Mouse (Mus musculus) left cerebral cortex, postnatal 4 days (tissue): ENCODE measurements at regions not wholly inside any gene's neighbourhood (a gene's known extent, or its start where the extent isn't known, plus 50 kb on each side); places are given as distances from the start of the nearest gene placed in this dataset.

Source experiments
- DNase-seq: peaks from one replicate; pipeline ENCODE4 v3.0.0-alpha.2; 2022
- intact Hi-C: fragments of 180-260 bp; cut with DNase I; formaldehyde crosslinking; loops from one replicate; pipeline ENCODE4 v1.15.1; 2025

DNA sequence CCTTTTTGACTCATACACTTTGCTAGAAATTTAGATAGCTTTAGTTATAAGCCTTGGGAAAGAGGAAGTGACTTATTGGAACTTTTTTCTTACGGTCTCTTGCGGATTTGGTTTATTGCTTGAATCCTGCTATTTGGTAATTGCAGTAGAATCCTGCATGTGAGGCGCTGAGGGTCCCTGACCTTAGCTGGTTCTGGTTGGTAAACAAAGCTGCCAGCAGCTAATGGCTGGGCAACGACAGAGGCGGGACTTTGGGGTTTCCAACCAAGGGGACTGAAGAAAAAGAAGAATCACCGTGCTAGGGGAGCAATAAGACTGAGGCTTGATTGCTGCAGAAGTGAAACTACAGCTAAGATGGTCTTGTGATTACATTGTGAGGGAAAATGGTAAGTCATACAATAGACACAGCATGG, 230.2 kb upstream of the Nrip1 start:
- no peak for DNase-seq
- intact Hi-C loops: no loop called here

DNA sequence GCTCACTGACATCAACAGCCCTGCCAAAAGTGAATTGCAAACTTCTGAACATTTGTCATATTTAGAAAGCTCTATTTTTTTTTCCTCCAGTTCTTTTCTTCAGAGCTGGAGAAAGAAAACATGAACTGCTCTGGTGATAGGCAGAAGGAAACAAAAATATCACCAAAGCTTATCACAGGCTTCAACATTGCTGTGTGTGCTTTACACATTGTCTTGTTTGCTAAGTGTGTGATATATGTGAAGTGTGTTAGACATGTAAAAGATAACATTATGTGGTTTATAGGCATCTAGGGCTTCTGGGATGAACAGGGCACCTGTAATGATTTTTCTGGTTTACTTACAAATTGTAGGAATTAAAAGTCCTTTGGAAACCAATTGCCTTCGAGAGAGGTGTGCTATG, 229.8 kb upstream of the Nrip1 start:
- intact Hi-C loops: no loop called here
- DNase-seq: no peak

DNA sequence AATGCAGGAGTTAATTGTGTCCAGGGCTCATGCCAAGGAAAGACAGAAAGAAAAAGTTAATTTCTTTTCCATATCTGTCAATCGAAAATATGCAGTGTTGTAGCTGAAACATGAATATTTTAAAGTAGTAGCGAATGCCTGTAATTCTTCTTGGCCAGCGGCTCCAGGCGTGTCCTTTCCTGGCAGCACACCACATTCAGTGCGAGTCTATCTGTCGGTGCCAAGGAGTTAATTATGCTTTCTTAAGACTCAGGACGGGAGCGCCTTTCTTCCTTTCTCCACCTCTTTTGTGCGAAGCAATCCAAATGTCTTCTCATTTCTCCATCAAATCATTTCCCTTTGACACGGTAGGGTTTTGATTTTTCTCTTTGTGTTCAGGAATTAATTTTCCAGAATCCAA, 226.5 kb upstream of the Nrip1 start:
- peak; percentile 26 for DNase-seq
- intact Hi-C loops: no loop called here

DNA sequence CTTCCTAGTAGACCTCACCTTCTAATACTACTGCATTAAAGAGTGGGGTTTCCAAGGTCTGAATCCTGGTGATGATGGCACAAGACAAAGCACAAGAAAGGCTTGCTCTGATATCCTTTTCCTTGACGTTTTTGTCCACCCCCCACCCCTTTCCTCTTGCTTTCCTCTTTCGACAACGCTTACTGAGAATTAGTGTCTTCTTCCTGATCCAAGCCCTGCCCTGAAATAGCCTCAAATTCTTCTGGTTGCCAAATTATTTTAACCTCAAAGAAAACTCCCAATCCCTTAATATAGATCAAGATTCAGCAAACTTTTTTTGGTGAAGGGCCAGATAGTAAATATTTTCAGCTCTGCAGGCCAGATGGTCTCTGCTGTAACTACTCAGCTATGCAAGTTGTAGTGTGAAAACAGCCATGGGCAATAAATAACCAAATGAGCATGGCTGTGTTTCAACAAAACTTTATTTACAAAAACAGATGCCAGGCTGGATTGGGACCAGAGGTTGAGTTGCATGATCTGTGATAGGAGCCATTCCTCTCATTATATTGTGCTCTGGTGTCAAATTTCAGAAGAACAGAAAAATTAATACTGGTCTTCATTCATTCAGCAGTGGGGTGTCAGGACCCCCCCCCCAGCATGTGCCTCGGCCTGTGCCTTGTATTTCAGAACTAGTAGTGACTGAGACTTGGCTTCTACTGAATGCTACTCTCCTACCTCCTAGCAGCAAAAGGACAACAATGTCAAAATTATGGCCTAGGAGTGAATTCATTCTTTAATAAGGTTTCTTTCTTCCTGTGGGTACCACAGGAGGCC, 218.5 kb upstream of the Nrip1 start:
- DNase-seq: no peak
- intact Hi-C loops: no loop called here

DNA sequence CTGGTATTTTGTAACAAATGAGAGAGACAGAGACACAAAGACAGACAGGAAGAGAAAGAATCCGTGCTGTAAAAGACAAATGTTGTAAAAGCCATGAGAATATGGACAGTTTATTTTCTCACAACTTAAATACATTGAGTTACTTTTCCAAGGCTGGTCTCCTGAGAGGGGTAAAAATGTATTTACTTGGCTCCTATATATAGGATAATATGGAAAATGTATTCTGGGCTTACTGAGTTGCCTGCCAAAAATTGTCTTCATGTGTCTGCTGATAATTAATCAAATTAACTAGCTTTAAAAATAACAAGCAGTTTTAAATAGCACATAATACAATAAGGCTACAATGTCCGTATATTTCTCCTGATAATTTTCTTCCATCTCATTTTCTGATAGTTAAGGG, 216.2 kb upstream of the Nrip1 start:
- intact Hi-C loops: no loop called here

DNA sequence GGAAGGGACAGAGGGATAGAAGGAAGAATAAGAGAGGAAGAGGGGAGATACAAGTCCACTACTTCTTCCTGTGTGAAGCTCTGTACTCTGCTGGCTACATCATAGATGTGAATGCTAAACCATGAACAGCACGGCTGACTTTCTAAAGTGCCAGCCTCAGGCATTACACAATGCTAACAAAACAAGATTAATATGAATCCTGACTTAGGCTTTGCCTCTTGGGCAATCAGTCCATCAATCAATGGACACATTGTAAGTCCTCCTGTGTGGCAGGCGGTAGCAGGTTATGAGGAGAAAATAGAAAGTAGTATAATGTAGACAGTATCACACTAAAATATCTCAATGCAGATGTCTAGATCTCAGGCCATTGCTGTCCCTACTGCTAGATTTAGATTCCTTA, 203.6 kb upstream of the Nrip1 start:
- DNase-seq: no peak
- intact Hi-C loops: no loop called here

More for the DNA sequence above, 216.2 kb upstream of the Nrip1 start:
- no peak for DNase-seq

DNA sequence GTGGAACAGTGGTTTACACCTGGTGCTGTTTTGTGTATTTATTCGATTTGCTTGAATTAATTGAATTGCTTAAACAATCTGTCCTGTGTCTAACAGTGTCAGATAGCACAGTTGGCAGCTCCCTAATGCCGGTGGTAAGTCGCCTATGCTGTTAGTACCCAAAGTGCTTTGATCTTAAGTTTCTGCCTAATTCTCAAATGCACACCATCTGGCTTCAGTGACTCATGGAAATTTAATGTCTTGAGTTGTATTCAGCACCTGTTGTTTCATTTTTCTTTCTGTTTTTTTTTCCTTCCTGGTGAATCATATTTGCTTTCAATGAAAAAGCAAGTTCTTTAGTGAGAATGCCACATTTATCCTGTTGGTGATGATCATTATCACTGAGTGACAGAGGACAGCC, 201.7 kb upstream of the Nrip1 start:
- intact Hi-C loops: no loop called here
- no peak for DNase-seq

DNA sequence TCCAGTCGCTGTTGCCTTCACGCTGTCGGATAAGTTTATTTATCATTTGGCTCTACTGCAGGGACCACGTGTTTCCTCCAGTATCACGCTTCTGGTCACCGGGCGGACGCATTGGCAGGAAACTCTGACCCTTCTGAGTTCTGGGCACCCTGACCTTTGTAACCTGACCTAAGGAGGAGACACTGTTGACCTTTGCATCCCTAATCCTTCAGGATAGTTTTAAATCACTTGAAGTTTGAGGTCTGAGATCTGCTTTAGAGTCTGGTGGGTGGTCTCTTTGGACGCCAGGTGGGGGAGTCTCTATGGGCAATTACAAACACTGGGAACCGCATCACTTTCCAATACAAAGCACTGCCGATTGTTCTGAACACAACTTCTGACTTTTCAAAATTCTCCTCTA, 192.6 kb upstream of the Nrip1 start:
- intact Hi-C loops: no loop called here
- no peak for DNase-seq

DNA sequence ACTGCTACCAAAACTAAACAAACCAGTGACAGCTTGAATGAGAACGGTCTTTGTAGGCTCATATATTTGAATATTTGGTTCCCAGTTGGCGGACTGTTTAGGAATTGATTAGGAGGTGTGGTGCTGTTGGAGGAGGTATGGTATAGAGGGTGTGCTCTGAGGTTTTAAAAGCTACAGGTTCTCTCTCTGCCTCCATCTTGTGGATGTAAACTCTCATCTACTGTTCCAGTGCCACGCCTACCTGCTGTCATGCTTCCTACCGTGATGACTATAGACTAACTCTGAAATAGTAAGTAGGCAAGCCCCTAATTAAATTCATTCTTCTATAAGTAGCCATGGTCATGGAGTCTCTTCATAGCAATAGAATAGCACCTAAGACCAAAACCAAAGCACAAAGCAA, 181.2 kb upstream of the Nrip1 start:
- DNase-seq: no peak
- intact Hi-C loops: no loop called here

DNA sequence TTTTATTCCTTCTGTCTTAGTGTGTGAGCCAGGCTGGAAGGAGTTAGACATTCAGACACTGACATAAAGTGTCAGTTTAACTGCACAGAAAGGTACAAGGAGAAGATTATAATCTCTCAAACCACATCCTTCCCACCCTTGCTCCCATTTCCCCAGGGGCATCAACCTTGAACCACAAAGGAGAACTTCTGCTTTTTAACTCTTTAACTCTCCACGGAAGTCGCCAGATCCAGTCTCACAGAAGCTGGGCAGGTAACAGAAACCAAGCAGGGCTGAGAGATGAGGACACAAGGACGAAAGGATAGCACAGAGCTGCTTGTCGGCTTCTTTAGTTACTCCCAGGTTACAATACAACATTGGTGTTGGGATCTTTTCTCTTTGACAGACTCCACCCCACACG, 176.0 kb upstream of the Nrip1 start:
- intact Hi-C loops: no loop called here

DNA sequence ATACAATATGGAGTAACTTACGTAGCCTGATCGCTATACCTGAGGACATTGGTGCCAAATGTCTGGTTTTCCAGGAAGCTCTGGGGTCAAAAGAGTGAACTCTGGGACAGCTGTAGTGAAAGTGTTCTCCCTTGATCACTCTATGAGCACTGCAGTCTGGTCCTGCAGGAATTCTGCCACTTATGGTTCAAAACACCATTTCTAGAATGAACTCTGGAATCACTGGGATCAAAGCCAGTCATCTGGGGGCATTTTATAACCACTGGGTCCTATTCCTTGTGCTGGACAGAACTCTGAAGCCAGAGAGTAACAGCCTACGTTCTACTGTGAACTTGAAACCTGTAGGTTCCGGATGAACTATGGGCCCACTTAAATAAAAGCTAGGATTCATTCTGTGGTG, 173.5 kb upstream of the Nrip1 start:
- DNase-seq: no peak
- intact Hi-C loops: no loop called here

More for the DNA sequence above, 176.0 kb upstream of the Nrip1 start:
- DNase-seq: no peak

DNA sequence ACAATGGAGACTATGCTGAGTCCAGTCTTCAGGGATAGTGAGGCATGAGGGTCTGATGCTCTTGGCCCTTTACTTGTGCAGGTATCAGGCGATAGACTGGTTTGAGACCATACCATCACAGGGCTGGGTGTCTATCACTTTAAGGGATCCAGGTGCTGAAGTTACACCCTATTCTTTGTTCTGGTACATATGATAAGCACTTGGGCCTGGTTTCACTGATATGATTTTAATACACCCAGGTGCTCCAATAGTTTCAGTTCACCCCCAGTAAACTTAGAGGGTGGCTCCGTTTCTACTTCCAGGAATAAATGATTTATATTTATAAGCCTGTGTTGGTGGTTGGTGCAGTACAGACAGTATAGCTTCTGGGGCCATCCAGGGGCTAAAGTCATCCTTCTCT, 173.0 kb upstream of the Nrip1 start:
- DNase-seq: no peak
- intact Hi-C loops: no loop called here

DNA sequence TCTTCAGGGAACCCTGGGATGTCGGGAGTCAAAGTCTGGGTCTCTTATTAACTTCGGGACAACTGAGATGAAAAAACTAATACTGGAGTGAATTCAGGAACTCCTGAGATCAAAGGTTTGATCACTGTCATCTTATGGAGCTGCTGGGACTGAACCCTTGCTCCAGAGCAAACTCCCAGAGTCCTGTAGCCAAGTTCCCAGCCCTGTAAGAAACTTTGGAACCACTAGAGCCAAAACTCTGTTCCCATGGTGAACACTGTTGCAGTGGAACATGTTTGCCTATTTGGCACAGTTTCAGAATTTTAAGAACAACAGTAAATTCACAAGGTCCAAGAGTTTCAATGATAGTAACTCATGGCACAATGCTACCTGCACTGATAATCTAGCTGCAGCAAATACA, 172.3 kb upstream of the Nrip1 start:
- intact Hi-C loops: no loop called here
- no peak for DNase-seq

DNA sequence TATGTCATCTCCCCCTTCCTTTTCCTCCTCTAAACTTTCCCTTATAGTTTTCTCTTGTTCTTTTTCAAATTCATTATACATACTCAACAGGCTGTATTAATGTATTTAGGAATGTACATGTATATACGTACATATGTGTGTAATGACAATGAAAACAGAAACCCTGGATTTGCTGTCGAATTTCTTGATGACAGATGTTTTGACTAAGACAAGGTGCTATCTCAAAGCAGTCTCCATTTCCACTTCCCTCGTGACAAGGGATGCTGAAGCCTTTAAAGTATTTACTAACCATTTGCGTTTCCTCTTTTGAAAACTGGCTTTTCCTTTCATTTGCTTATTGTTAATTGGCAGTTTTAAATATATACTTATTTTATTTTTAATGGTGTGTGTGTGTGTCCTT, 171.3 kb upstream of the Nrip1 start:
- intact Hi-C loops: no loop called here
- DNase-seq: no peak

DNA sequence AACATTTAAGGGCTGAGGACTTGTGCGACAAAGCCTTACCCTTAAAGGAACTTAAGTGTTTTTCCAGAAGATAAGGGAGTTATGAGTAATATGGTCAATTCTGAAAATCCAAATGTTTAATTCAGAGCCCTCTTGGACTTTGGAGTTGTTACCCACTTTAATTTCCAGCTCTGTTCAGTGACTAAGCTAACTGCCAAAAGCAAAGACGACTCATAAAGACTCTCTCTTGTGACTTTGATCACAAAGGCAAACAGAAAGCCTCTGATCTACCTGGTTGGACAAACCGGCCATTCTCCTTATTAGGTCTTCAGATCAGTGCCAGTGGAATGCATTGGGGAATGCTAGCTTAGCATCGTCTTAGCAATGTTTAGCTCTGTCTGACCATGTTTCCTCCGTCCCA, 167.3 kb upstream of the Nrip1 start:
- intact Hi-C loops: no loop called here
- DNase-seq: no peak

DNA sequence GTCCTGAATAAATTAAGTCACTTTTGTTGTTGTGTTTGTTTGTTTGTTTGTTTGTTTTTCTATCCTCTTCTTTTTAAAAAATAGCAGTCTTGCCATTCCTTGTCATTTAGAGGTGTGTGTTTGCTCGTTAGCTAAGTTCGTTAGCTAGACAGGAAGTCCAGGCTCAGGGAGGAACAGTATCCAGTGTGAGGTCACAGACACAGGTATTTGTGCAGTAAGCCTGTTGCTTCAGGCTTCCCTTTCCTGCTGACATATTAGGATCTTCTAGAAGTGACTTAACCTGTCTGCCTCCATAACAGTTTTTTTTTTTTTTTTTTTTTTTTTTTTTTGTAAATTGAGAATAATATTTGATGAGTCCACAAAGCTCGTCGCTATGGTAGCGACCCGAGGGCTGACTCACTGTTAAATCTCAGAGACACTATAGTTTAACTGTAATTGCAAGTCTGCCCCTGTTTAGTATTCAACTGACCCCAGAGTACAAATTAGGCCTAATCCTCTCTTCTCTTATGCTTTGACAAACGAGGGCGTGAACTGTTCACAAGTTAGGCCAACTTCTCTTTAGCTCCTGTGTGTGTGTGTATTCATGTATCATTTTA, 166.8 kb upstream of the Nrip1 start:
- intact Hi-C loops: no loop called here
- no peak for DNase-seq

DNA sequence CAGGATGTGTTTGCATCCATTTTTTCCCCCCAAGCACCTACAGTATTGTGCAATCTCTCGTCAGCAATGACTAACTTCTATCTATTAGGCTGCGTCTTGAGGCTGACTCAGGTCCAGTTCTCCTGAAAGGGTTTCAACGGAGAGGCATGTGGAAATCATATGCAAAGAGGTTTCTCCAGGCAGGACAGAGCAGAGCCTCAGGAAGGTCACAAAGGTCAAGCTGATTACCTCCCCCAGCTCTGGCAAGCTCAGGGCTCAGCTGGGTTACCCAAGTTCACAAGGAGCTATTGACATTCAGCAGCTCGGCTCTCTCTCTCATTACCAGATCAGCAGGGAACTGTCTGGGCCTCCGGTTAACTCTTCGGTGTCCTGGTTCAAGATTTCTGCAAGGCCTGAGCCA, 166.0 kb upstream of the Nrip1 start:
- intact Hi-C loops: no loop called here
- DNase-seq: peak; percentile 4

DNA sequence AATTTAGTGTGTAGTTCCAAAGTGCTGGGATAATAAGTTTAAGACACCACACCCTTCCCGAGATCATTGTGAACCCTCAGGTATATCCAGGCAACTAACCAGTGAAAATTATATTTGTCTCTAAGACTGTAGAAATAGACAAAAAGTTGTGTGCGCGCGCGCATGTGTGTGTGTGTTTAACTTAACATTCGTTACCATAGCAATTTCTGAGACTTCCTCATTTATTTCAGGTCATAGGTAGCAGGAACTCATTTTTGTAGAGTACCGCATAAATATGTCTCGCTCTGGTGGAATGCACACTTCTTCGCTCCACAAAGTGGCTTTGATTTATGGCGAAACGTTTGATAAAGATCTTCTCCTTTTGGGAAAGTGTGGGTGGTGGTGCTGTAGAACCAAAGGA, 164.2 kb upstream of the Nrip1 start:
- DNase-seq: no peak
- intact Hi-C loops: no loop called here

DNA sequence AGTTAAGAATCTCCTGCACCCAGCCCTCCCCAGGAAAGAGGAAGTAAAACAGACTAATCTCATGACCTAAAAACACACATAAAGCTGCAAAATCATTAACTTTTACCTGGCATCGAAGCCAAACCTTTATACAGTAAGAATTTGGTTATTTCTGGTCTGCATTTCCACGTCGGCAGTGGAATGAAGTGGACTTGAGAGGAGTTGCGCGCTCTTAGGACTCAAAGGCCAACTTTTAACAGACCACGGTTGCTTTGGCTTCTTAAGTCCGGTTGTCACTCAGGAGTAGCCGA, 159.2 kb upstream of the Nrip1 start:
- intact Hi-C loops: no loop called here
- no peak for DNase-seq

DNA sequence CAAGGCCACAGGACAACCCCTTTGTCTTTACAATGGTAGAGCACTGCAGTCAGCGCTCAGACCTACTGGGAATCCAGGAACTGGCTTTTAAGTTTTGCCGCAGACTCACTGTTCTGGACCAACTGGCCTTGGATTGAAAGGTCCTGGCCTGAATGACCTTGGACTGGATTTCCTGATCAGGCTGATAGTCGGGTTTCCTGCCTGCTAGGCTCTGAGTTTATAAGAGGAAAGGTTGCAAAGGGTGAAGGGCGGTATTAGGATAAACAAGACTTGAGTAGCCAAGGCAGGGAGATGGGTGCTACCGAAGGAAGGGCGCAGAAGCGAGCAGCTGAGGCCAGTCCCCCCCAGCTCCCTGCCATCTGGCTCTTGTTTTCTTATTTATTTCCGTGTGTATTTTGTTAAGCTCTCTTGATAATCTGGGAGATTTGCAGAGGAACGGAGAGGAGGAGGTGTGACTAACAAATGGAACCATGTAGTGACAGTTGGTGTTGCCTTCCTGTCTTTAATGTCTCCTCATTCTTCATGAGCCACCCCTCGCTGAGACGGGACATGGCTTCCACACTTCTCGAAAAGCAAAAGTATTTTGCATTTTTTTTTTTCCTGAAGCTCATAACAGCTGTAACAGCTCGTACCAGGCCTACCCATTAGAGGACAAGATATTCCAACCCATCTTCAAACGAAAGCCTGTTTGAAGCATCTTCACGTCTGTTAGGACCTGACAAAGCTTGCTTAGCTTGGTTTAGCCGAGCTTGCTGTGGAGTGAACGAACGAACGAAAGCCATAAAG, 158.7 kb upstream of the Nrip1 start:
- intact Hi-C loops: no loop called here

DNA sequence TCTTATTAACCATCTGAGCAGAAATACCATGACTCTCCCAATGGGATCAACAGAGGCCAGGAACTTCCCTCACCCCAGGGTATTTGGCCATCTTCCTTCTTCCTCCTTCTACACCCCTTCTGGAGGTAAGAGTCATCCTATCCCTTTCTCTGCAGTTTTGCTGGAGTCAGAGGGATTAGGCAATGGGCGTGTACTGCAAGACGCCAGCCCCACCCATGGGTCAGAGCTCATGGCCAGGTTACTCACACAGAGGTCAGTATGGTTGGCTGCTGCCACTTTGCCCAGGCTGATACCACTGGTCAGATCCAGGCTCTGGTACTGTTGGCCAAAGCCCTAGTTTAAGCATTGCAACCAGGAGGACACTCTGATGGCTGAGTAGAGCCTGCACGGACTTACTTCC, 157.3 kb upstream of the Nrip1 start:
- DNase-seq: no peak
- intact Hi-C loops: no loop called here

More for the DNA sequence above, 158.7 kb upstream of the Nrip1 start:
- DNase-seq: no peak

DNA sequence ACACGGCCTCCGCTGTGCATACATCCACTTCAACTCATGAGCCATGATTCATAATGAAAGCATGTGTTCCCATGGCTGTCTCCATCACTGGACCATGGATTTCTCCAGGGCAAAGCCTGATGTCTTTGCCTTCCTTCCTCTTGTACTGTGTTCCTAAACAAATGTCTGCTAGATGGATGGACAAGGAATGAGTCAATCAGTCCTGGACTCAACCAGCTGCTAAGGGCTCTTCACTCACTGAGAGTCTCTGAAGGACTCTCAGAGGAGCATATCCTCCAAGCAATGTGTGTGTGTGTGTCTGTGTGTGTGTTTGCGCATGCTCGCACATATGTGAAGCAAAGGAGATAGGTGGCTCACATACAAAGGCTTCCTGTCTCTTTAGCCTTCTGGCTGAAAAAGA, 156.0 kb upstream of the Nrip1 start:
- intact Hi-C loops: no loop called here
- DNase-seq: no peak
